Mouse (Mus musculus) gonadal fat pad, adult 2 months (tissue): ENCODE measurements around the gene Adamtsl2. TPM values are rescaled to one million over a fixed set of nuclear protein-coding genes. Genes with fewer than 3 reads are reported as not detected.
A peak's percentile ranks its signal among the peaks of the same experiment; 100 is the strongest.

Source experiments
- DNase-seq: peaks from one replicate; pipeline ENCODE4 v3.0.0-alpha.2; 2012; ENCODE audit warnings: low read depth
- polyA plus RNA-seq: library from polyadenylated mRNA; depleted of rRNA; stranded (reverse); fragments of >200 nt; gene quantifications from 2 replicates; pipeline ENCODE4 v1.2.3, GENCODE M21; 2012; rRNA removed

Adamtsl2 gene
- 8.1 and 12.6 TPM in 2 replicates for polyA plus RNA-seq

DNA sequence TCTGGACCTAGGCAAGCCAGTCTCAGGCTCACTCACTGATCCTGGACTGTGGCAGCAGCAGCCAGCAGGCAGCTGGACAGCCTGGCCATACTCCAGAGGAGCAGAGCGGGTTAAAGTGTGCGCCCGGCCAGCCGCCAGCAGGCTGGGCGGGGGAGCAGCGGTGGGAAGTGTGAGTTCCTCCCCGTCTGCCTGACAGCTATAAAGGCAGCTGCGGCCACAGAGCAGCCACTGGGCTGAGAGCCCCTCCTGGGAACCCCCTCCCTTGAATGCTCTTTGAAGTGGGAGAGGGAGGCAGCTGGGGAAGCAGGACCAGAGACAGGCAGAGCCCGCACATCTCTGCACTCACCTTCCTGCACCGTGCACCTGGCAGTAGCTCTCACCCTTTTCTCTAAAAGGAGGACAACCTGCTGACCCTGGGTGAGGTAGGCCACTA, at the start of gene Adamtsl2:
TSS of gene Adamtsl2 (plus strand) at position 228 of the 433 bp plus-strand sequence.
- no peak for DNase-seq

DNA sequence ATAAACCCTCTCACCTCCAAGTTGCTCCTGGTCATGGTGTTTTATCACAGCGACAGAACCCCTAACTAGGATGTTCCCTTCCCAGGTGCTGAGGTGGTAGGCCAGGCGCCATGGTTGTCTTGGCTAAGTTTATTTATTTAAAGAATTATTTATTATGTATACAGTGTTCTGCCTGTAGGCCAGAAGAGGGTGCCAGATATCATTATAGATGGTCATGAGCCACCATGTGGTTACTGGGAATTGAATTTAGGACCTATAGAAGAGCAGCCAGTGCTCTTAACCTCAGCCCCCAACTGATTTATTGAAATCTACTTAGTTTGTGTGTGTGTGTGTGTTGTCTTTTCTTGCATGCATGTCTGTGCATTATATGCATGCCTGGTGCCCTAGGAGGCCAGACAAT, 46.8 kb upstream of the Adamtsl2 start:
- DNase-seq: no peak

DNA sequence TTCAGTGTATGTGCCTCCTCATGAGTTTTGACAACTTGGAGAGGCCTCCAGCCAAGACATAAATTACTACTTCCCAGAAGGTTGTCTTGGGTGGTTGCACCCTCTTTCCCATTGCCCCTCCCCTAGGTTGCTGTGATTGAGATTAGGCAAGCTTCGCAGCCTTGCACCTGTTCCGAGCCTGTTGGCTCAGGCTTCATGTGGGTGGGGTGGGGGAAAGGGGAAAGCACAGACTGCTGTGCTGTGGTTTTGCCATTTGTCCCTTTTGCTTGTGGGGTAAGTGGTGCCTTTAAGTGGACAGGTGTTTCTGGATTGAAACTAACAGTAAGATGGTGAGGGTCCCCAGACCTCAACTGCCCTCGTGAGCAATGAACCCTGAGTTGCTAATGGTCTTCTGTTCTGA, 43.2 kb upstream of the Adamtsl2 start:
- no peak for DNase-seq

DNA sequence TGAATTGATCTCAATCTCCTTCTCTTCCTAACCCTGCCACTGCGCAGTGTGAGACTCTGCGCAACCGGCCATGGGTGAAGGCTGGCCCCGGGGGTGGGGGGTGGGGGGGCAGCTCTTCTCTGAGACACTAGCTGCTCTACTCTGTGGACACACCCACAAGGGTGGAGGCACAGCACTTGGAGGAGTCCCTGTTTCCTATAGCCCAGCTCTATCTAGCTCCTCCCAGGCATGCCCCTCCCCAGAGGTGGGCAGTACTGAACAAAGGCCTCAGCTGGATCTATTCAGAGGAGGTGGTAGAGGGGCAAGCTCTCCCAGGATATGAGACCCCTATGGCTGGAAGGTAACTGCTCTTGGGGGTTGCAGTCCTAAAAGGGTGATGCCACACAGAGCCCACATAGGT, 42.2 kb upstream of the Adamtsl2 start:
- no peak for DNase-seq

DNA sequence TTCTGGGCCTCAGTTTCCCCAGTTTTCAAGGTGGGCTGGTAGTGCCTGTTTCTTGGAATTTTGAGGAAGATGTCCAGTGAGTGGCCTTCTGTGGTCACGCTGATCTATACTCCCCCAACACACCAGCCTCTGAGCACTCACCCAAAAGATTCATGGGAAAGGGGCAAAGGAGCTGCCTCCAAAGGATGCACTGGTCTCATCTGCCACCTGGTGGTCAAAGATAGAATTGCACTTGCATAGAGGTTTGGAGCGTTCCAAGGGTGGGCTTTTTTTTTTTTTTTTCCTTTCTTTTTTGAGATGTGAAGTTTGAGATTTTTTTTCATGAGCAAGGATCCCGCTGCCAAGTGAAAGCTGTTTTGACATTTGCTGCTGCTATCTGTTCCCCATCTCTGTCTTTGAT, 40.6 kb upstream of the Adamtsl2 start:
- DNase-seq: no peak

DNA sequence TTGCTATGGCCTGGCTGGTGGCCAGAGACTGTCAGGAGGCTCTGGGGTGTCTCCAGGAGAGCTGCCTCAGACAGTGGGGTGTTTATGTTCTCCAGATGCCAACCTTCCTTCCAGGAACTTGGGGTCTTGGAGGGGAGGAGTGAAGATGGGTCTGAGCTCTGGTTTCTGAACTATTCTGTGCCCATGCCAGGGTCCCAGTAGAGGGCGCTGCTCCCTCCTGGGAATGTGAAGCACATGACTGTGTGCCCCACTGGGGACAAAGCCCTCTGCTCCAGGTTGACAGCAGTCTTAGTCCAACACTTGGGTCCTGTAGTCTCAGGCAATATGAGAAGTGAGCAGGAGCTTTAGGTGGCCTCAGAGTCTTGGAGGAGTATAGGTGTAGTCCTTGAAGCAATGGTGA, 39.9 kb upstream of the Adamtsl2 start:
- DNase-seq: no peak

DNA sequence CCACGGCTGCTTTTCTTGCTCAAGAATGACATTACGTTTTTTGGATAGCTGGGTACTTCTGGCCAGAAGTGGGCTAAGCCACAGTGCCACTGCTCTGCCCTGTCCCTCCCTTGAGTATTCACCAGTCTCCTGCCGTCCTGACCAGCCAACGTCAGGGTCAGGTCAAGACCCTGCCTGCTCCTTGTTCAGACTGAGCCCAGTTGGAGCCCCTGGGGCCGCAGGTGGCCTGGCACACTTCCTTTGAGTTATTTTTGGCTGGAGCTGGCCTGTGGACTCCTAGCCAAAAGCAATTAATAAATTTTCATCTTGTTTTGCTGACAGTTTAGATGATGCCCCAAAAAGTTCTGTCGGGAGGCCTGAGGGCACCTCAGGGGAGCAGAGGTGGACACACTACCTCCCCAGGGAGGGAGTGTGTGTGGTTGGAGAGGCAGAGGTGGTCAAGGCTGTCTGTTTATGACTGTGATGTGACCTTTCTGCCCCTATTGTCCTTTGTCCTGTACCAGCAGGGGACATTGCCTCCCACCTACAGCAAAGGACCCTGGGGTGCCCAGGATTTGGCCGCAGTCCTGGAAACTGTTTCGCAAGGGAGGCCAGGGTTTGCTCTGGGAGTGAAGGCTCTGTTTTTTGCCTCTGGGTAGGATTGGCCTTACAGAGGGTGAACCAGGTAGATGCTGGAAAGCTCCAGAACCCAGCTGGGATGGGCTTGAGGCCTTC, 36.9 kb upstream of the Adamtsl2 start:
- peak; percentile 95 for DNase-seq

DNA sequence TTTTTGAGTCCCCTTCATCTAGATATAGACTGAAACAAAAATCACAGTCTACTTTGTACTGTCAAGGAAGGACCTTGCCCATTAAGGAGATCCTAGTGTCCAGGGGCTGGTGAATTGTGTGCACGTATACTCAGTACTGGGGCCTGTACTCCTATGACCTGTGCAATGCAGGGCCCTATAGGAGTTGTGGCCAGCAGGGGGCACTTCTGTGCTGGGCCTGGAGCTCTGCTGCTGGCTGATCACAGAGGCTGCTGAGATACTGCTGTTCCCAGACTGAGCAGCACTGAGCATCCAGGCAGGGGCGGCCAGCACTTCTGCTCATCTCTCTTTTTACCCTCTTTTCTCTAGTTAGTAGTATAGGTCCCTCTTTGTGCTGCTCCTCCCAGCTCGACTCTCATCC, 35.7 kb upstream of the Adamtsl2 start:
- no peak for DNase-seq

DNA sequence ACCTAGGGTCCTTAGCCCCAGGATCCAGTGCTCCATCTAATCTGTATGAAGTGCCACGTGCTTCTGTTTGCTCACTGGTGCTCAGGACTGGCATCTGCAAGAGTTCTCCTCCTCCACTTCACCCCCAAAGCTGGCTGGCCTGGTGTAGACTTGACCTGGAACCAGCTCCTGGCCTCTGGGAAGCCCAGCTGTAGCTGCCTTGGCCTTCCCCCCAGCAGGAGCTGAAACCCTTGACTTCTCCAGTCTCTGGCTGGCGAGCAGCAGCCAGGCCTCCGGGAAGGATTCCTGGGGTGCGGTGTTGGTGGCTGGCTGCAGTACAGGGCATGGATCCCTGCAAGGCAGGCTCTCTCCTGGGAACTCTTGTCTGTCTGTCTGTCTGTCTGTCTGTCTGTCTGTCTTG, 35.0 kb upstream of the Adamtsl2 start:
- no peak for DNase-seq

DNA sequence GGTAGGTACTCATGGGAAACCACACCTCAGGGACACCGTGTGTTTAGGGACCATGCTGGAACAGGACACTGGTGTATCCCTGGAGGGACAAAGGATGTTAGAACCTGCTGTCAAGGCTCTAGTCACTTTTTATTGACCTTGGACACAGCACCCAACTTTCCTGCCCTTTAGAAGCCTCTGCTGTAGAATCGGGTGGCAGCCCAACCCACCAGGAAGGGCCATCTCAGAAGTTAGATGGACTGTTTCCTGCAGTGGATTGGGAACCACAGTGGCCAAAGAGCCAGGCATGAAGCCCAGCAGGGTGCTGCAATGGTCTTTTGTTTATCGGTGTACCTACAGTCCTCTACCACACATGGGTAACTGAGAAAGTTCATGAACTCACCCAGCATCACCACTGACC, 34.5 kb upstream of the Adamtsl2 start:
- no peak for DNase-seq

DNA sequence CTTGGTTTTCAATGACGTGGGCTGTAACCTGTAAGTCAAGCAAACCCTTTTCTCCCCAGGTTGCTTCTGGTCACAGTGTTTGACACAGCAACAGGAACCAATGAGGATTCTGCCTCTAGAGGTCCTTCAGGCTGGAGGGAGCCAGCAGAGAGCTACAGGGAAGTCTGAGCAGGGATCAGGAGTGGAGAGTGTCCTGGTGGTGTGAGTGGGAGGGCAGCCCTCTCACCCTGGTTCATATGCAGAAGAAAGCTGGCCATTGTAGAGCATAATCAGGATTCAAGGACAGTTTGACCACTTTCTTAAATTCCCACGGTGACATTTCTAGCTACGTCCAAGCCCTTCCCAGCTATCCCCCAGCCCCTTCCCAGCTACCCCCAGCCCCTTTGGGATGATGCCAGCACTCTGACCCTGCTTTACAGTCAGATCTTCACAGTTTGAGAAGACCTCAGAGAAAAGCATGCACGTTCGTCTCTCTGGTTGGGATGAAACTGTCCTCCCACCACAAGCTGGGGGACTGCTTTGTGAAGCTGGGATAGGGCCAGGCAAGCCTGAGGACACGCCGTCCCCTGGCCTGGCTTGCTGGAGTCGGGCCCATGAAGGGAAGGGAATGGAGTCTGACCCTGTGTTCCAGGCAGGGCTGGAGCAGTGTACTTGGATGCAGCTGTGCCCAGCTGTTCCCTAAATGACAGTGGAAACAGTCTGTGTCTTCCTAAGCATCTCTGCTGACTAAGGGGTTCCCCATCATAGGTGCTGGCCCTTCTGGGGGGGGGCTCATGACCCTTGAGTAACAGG, 33.0 kb upstream of the Adamtsl2 start:
- no peak for DNase-seq

DNA sequence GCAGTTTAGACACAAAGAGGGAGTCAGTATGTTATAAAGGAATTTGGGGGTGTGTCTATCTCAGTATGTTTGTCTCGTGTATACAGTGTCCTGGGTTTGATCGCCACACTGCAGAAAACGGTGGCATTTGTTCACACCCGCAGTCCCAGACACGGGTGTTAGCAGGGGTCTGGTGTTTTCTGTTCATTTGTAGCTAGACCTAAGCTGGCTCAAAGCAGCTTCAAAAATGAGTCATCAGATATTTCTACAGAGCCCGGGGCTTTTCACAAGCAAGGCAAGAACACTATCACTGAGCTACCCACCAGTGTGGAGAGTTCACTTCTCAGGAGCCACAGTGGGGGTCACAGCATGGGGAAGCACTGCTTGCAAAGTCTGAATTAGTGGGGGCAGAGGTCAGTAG, 29.8 kb upstream of the Adamtsl2 start:
- no peak for DNase-seq

DNA sequence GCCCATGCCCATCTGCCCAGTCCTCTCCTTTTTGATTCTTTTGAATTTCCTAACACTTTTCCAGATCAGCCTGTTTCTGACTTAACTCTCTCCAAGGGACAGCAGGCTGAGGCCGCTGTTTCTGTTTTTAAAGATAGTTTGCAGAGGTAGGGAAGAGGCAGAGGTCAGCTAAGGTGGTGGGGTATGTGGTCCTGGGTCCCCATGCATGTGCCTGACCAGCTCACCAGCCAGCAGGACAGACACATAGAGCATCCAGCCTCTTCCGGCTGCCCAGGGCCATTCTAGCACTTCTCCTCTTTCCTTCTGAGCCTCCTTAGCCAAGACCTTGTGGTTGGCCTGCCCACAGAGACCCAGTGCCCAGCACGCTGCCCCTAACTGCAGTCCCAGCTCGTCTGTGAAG, 20.9 kb upstream of the Adamtsl2 start:
- DNase-seq: no peak

DNA sequence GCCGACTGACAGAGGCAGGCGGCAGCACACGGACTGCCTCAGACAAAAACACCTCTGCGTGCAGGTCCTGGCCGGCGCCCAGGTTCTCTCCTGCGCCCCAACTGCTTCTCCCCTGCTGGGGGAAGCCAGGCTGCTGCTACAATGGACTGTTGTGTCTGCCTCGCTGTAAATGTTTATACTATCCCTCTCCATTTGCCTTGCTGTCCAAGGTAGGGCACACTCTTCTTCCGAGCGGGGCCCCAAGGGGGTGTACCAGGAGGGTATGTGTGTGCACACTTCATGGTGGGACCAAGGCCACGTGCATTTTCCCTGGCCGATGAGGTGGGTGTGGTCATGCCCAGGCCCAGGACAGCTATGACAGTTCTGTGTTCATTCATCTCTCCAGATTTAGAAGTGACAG, 20.4 kb upstream of the Adamtsl2 start:
- no peak for DNase-seq

DNA sequence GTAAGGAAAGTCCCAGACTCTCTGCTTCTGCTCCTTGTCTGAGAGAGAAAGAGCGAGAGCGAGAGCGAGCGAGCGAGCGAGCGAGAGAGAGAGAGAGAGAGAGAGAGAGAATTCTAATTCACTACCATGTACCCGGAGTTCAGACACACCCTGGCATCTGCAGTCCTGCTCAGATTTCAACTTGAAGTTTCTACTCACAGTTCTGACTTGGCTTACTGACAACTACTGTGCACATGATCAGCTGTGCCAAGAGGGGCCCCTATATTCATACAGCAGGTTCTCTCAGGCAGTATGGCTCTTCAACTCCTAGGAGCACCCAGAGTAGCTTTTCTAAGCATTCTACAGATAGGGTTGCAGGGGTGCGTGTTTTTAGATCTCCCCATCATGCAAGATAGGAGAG, 20.0 kb upstream of the Adamtsl2 start:
- no peak for DNase-seq

DNA sequence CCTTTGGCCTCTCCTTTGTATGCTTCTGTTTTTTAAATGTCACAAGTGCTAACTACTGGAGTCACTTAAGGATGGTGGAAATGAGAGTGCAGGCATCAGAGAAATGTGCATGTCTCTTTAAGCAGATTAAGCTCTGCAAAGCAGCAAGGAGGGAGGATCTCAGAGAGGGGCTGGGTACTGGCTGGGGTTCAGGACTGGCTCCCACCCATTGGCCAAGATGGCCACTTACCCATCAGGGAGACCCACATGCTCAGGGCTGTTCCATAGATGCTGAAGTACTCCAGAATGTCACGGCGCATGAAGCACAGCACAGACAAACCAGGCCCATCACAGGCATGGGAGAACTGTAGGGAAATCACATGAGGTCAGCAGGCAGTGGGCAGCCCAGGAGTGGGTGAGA, 12.1 kb upstream of the Adamtsl2 start:
- DNase-seq: no peak

DNA sequence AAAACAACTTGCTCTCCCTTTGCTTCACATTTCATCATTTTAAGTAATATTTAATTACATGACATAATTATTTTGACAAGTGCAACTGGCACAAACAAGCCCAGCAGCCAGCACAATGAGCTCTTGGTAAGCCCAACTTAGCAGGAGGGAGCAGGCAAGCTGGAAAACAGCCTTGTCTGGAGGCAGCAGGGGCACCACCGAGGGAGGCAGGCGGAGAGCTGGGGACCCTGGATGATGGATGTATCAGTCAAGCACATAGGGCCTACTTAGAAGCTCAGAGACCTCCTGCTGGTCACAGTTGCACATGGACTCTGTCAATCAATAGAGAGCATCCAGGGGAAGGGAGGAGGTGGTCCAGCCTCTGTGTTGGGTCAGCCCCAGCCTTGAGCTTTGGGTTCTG, 11.2 kb upstream of the Adamtsl2 start:
- DNase-seq: no peak

DNA sequence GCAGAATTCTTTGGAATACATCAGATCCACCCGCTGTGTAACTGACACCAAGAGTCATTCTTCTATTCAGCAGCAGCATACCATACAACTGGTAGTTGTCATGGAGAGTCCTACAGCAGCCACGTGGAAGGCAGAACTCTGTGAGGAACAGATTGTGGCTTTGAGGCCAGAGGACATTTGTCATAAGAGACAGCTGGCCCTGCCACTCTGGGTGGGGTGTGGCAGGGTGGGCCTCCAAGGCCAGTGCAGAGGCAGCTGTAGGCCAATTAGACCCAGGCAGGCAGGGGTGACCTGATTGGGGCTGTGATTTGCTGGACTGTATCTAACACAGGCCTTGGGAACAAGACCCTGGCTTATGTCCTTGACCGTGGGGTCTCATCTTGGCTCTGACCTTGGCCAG, 9.5 kb upstream of the Adamtsl2 start:
- DNase-seq: no peak

DNA sequence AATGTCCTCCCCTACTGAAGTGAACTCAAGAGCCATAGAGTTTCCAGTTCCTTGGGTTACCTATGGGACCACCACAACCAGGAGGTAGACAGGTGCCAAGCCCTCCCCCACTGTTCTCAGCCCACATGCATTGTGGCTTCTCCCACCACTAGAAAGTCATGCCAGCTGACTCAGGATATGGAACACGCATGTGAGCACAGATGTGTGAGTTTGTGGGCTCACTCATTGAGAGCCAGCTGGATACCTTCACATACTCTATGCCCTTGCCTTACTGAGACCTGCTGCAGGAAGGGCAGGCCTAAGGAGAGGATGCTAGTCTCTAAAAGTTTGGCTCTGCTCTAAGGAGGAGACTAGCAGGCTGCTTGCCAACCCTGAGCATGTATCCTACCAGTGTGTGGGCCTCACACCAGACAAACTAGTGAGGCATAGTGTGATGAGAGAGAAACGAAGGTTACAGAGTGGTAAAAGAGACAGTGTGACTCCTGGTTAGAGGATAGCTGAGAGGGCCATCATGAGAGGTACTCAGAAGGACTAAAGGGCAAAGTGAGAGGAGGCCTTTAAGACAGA, 8.8 kb upstream of the Adamtsl2 start:
- DNase-seq: no peak

DNA sequence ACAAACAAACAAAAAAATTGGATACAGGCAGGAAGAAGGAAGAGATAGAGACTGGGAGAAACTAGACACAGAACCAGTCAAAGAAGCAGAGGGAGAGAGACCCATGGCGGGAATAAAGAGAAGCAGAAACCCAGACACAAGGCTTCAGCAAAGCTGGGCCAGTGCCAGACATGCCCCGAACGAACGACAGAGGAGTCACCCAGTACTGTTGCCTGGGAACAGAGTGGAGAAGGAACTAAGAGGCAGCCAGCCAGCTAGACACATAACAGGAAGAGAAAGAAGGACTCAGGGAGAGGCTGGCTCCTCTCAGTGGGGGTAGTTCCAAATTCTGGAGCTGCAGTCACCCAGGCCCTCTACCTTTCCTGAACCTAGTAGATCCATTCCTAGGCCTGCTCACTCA, 8.0 kb upstream of the Adamtsl2 start:
- DNase-seq: no peak

DNA sequence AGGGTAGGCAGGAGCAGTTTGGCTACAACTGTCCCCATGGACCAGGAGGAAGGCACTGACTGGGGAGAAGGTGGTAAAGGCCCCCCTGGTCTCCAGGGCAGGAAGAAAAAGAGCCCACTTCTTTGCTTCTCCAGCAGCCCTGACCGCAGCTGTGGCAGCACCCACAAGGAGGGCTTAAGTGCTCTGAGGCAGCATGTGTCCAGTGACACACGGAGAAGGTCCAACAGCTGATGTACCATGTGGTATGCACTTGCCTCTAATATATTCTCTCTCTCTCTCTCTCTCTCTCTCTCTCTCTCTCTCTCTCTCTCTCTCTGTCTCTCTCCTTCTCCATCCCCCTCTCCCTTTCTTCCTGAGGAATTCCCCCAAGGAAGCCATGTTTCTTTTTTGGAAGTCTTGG, 7.2 kb upstream of the Adamtsl2 start, which contains the start of gene Mymk:
TSS of gene Mymk (minus strand) at position 202 of the 400 bp plus-strand sequence.
- DNase-seq: no peak

DNA sequence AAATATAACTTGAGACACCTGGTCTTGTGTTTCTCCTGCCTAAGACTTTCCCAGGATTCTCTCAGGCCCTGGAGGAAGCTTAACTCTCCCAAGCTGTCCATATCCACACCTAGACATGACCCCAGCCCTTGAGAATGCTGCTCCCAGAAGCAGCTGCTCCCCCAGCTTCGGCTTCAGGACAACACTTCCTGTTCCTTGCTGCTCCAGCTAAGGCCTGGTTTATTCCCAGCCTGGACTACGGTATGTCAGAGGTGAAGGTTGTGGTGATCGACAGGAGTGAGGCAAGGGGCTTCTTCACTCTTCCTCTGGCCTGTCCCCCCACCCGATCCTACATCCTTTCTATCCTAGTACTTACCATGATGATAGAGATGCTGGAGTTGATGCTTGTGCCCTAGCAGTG, 5.8 kb upstream of the Adamtsl2 start:
- no peak for DNase-seq

DNA sequence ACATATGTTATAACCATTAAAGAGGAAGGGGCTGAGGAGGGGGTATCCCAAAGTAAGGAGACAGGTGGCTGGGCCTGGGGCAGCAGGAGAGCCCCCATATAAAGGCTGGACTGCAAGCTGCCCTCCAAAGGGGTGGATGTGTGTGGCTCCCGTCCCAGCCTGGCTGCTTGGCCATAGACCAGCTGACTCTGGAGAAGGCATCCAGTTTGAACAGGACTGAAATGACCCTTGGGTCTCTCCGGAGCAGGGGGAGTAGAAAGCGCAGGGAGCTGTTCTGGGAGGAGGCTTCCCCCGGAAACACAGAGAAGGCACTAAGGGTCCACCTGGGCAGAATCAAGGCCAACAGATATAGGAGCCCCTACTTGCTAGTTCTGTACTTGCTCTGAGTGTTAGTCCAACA, 4.4 kb upstream of the Adamtsl2 start:
- DNase-seq: no peak
